Mouse (Mus musculus) heart, embryonic 14.5 days (tissue): Measurements from ENCODE around the gene Mlx. TPM values are rescaled to one million over a fixed set of nuclear protein-coding genes. Genes with fewer than 3 reads are reported as not detected.

Experiments used
- ATAC-seq: fragments of 200-750 bp; cut with Nextera tagmentation; 2 replicates; pipeline ENCODE4 v1.8.0; 2017; ENCODE audit warnings: low read depth, moderate TSS enrichment; ENCODE audit not compliant: insufficient number of reproducible peaks, insufficient read depth, low FRiP score
- H3K27ac ChIP-seq, 2 experiments: fragments of 200-500 bp in 1 of 2; fragments of 300-500 bp in 1 of 2; sonication (generic) in 1 of 2; replicated peaks in 1 of 2; 2 replicates each; pipeline ENCODE4 v1.5.1; 2012 to 2014; ENCODE audit warnings: low read depth in 2 of 2, low read length in 2 of 2, control low read depth in 1 of 2, mild to moderate bottlenecking in 1 of 2, mixed read lengths in 1 of 2; ENCODE audit not compliant: control insufficient read depth in 1 of 2, insufficient read depth in 1 of 2
- H3K27me3 ChIP-seq: fragments of 300-500 bp; sonication (generic); 2 replicates; pipeline ENCODE4 v1.6.1; 2014; ENCODE audit warnings: mild to moderate bottlenecking, low read length, control low read depth; ENCODE audit not compliant: control insufficient read depth, insufficient read depth
- H3K36me3 ChIP-seq: fragments of 300-500 bp; sonication (generic); 2 replicates; pipeline ENCODE4 v1.6.1; 2014; ENCODE audit warnings: mild to moderate bottlenecking, control low read depth, low read length, mixed read lengths; ENCODE audit not compliant: control insufficient read depth, insufficient read depth
- H3K4me1 ChIP-seq, 2 experiments: fragments of 200-500 bp in 1 of 2; fragments of 300-500 bp in 1 of 2; sonication (generic) in 1 of 2; 2 replicates each; pipeline ENCODE4 v1.6.1; 2012 to 2014; ENCODE audit warnings: low read length in 2 of 2, control low read depth in 1 of 2, mixed read lengths in 1 of 2; ENCODE audit not compliant: control insufficient read depth in 2 of 2, insufficient read depth in 2 of 2
- H3K4me2 ChIP-seq: fragments of 300-500 bp; sonication (generic); 2 replicates; pipeline ENCODE4 v1.6.1; 2014; ENCODE audit warnings: mild to moderate bottlenecking, low read length
- H3K4me3 ChIP-seq, 2 experiments: fragments of 200-500 bp in 1 of 2; fragments of 300-500 bp in 1 of 2; sonication (generic) in 1 of 2; 2 replicates each; pipeline ENCODE4 v1.5.1; 2012 to 2014; ENCODE audit warnings: low read length in 2 of 2, mild to moderate bottlenecking in 2 of 2, control low read depth in 1 of 2, low read depth in 1 of 2, moderate library complexity in 1 of 2; ENCODE audit not compliant: control insufficient read depth in 1 of 2, insufficient read depth in 1 of 2
- H3K9ac ChIP-seq: fragments of 300-500 bp; sonication (generic); 2 replicates; pipeline ENCODE4 v1.6.1; 2014; ENCODE audit warnings: mild to moderate bottlenecking, low read length
- H3K9me3 ChIP-seq: fragments of 300-500 bp; sonication (generic); 2 replicates; pipeline ENCODE4 v1.6.1; 2016; ENCODE audit warnings: low read length, control low read depth; ENCODE audit not compliant: control insufficient read depth
- WGBS: fragments of 180-500 bp; shearing (Covaris S2); extraction: QIAGEN DNeasy Blood & Tissue Kit; methylation state at CpG from one replicate; pipeline ENCODE4 v1.1.7; 2014; 5-methylcytosine and 5-hydroxymethylcytosine counted together
- polyA plus RNA-seq: library from polyadenylated mRNA; unstranded; fragments of >200 nt; fragmentation: Nextera tagmentation; extraction: Ambion mirVana; gene quantifications from 2 replicates; pipeline ENCODE4 v1.2.1, GENCODE M21; 2014

Mlx gene
- polyA plus RNA-seq, 1 experiment from 2014 or later = 32.4 TPM

DNA sequence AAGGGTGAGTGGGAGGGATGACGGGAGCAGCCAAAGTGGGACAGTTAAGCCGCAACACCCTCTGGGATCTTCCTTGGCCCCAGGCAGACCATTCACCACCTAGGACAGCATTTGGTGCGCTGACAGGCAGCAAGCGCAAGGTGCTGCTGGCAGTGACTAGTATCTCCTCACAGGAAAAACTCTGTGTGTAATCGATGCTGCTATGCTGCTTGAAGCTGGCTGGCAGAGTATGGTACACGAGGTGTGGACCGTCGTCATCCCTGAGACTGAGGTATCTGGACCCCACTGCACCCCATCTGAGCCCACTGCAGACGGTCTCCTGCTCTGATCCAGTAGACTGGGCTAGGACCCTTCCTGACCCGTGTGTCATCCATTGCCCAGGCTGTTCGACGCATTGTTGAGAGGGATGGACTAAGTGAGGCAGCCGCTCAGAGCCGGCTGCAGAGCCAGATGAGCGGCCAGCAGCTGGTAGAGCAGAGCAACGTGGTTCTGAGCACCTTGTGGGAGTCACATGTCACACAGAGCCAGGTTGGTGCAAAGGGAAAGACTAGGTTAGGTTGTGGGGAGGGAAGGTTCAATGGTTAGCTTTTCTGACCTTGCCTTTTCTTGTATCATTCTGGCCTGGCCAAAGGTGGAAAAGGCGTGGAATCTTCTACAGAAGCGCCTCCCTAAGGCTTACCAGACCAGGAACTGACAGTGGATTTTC lies 1.3 kb upstream of the Mlx start:
- H3K4me1 ChIP-seq = peaks cover 20 to 22% of the 10 kb centered on the region in 2 experiments
- H3K36me3 ChIP-seq = peaks cover 40% of the 10 kb centered on the region
- no peak overlapping the region for H3K9ac ChIP-seq
- no peak overlapping the region for H3K4me2 ChIP-seq
- WGBS = 89% methylated on average over 18 of the region's 18 CpGs
- H3K27me3 ChIP-seq = peaks cover 5% of the 10 kb centered on the region; the same call in 1 of the 2 replicates
- no peaks in the 10 kb centered on the region for H3K9me3 ChIP-seq
- no peak overlapping the region for H3K4me3 ChIP-seq
- H3K27ac ChIP-seq = no peak overlapping the region
- no peak for ATAC-seq

GRCm38 (mm10) chr11:101086323-101086674 lies 778 bp upstream of the Mlx start:
- Histone ChIP-seq H3K4me2 (peak overlapping the region; percentile 90), H3K27ac (peak overlapping the region; percentile 80 to 81), H3K9me3 (no peaks in the 10 kb centered on the region), H3K9ac (peak overlapping the region; percentile 82), H3K4me1 (peaks cover 20 to 22% of the 10 kb centered on the region in 2 experiments), H3K36me3 (peaks cover 45% of the 10 kb centered on the region), H3K4me3 (peak overlapping the region in 1 of 2 experiments; percentile 69; a peak in 2 of 4 replicates), H3K27me3 (no peaks in the 10 kb centered on the region)
- no peak for ATAC-seq
- WGBS = 75% methylated on average over 6 of the region's 6 CpGs

DNA sequence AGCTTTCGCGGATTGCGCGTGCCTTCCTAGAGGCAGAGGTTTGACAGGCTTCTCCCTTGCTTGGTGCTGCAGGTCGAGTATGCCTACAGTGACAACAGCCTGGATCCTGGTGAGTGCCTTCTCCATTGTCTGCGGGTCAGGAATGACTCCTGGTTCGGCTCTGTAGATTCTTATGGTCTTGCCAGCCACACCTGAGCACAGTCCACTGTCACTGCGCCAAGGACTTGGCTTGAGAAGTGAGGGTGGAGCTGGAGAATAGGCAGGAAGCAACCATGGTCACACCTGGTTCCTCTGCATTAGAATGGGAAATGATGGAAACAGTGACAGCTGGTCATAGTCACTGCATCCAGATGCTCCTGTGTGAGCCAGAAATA lies 592 bp downstream of the Mlx start:
- Histone ChIP-seq H3K4me3 (peak overlapping the region; percentile 69), H3K27ac (peak overlapping the region; percentile 11 to 80; a peak in 3 of 4 replicates), H3K9me3 (no peaks in the 10 kb centered on the region), H3K4me1 (peaks cover 15 to 22% of the 10 kb centered on the region in 2 experiments), H3K9ac (peak overlapping the region; percentile 82), H3K4me2 (peak overlapping the region; percentile 90), H3K27me3 (no peaks in the 10 kb centered on the region), H3K36me3 (peaks cover 59% of the 10 kb centered on the region)
- no peak for ATAC-seq
- WGBS = 11% methylated on average over 8 of the region's 8 CpGs

DNA sequence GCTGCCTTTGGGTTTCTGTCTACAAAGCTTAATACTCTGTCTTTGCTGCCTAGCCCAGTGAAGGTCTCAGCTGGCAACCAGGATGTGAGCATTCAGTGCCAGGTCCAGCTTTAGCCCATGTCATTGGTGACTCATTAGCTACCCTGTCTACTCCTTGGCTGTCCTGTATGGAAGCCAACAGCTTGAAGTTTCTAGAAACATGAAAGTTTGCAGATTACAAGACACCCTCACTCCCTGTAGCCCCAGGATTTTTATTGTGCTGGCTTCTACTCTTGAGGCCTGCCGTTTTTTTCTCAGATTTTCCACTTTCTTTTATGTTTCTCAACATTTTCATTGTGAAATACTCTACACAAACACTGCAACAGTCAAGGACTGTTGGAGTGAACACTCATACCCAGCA lies 2.9 kb downstream of the Mlx start:
- no peak overlapping the region for H3K9ac ChIP-seq
- peaks cover 64% of the 10 kb centered on the region for H3K36me3 ChIP-seq
- H3K9me3 ChIP-seq = no peaks in the 10 kb centered on the region
- no peak for ATAC-seq
- H3K4me2 ChIP-seq = no peak overlapping the region
- no peak overlapping the region for H3K27ac ChIP-seq
- 88% methylated on average over 1 of the region's 1 CpGs for WGBS
- H3K4me3 ChIP-seq = no peak overlapping the region
- H3K4me1 ChIP-seq = peaks cover 13 to 21% of the 10 kb centered on the region in 2 experiments
- no peaks in the 10 kb centered on the region for H3K27me3 ChIP-seq

GRCm38 (mm10) chr11:101094930-101095313 lies 7.8 kb downstream of the Mlx start:
- Histone ChIP-seq H3K4me1 (peaks cover 5 to 7% of the 10 kb centered on the region in 2 experiments; a peak in 3 of 4 replicates), H3K4me3 (peak overlapping the region; percentile 57 to 73), H3K27me3 (no peaks in the 10 kb centered on the region), H3K9ac (peak overlapping the region; percentile 90), H3K9me3 (no peaks in the 10 kb centered on the region), H3K36me3 (peaks cover 75% of the 10 kb centered on the region), H3K27ac (peak overlapping the region in 1 of 2 experiments; percentile 99; a peak in 1 of 4 replicates), H3K4me2 (peak overlapping the region; percentile 91)
- ATAC-seq = no peak
- under 1% methylated on average over 18 of the region's 18 CpGs for WGBS

DNA sequence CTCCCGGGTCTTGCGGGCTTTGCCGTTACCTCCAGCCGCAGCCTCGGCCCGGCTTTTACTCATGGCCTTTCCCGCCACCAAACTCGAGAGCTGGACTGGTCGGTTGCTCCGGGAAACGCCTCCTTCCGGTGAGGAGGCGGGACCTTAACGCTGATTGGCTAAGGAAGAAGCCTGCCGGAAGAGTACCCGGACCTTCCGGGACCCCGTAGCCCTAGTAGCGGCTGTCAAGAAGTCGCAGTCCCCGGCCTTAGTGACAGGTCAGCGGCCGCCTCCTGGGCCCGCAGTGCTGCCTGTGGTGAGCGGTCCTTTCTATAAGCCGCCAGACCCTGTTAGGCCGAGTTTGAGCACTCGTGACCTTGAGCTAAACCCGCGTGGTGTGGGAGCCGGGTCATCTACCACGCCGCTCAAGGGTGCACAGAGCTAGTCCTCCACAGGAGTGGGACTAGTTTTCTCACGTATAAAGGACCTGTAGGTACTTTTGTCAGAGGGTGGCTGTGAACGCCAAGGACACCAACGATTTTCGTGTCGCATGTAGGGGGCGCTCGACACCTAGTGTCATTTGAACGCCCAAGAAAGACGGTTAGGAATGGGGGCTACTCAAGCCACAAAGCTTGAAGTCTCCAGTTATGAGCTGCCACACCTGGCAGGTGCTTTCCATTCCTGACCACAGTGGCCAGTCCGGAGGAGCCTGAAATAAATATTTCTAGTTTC lies 8.4 kb downstream of the Mlx start, which contains the start of gene Psmc3ip:
Gene Psmc3ip (minus strand): TSS at position 123 of the 711 bp plus-strand sequence.
- ATAC-seq = peak; percentile 88

GRCm38 (mm10) chr11:101098231-101098630 lies 11.2 kb downstream of the Mlx start:
- Histone ChIP-seq H3K4me3 (no peak overlapping the region), H3K9me3 (no peaks in the 10 kb centered on the region), H3K9ac (no peak overlapping the region), H3K4me2 (no peak overlapping the region), H3K36me3 (peaks cover 75% of the 10 kb centered on the region), H3K27ac (no peak overlapping the region), H3K27me3 (no peaks in the 10 kb centered on the region), H3K4me1 (peaks cover 5 to 7% of the 10 kb centered on the region in 2 experiments; a peak in 3 of 4 replicates)
- ATAC-seq = no peak
- WGBS = 91% methylated on average over 8 of the region's 8 CpGs

More for the DNA sequence above, 8.4 kb downstream of the Mlx start, which contains the start of gene Psmc3ip:
- Histone ChIP-seq H3K4me3 (peak within 1 kb of the TSS; percentile 57 to 73), H3K27me3 (no peaks in the 10 kb centered on the region), H3K9ac (peak within 1 kb of the TSS; percentile 90), H3K4me2 (peak within 1 kb of the TSS; percentile 91), H3K9me3 (no peaks in the 10 kb centered on the region), H3K4me1 (peaks cover 5 to 7% of the 10 kb centered on the region in 2 experiments; a peak in 3 of 4 replicates), H3K36me3 (peaks cover 75% of the 10 kb centered on the region), H3K27ac (peak within 1 kb of the TSS; percentile 89 to 99)
- under 1% methylated on average over 43 of the region's 43 CpGs for WGBS
